Mouse (Mus musculus): ENCODE results near the gene Clpx. TPM values are rescaled to one million over a fixed set of nuclear protein-coding genes. Genes with fewer than 3 reads are reported as not detected.
"Not testable (repeated sequence)": the region's sequence is repeated elsewhere in the genome, so short reads cannot be mapped to it uniquely, and the experiment has no call there.

The Clpx gene
- 10 to 100 TPM; 61.6 to 63.1 TPM for total RNA-seq (2021)
- long read RNA-seq, experiment 1, transcript Clpx-202 (13 exons, 2,809 nt) = minor isoform, 8 of 159 reads
- long read RNA-seq, experiment 1, transcript Clpx-201 (14 exons, 2,885 nt) = major isoform, 142 of 159 reads
- long read RNA-seq, experiment 1, partial matches to known transcripts = 4 of 159 reads
- long read RNA-seq, experiment 1, other reads (novel, unspliced or antisense) = 5 of 159 reads
- long read RNA-seq, experiment 2, transcript Clpx-201 (14 exons, 2,885 nt) = major isoform, 147 of 164 reads
- long read RNA-seq, experiment 2, partial matches to known transcripts = 6 of 164 reads
- long read RNA-seq, experiment 2, other reads (novel, unspliced or antisense) = 7 of 164 reads

GRCm38 (mm10) chr9:65293973-65294715, at the start of gene Clpx:
Gene Clpx, plus strand, starts transcription at chr9:65294260.
- DNase-seq (ENCODE audit: low spot score) = peak; percentile 98

- DNase-seq (ENCODE audit: low spot score) = peak; percentile 29
Measured at GRCm38 (mm10) chr9:65247502-65248376, 46.3 kb upstream of the Clpx start.

DNA sequence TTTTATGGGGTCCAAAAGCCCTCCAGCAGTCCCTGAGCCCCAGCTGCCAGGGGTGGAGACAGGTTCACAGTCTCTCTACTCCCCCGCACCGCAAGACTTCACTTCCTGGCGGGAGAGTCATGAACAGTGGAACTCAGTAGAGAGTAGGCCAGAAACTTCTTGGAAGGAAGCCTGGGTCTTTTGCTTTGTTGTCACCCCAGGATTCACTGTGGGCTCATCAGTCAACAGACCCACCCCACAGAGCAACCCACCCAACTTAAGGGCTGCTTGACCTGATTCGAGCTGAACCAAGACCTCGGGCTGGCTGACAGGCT, 45.7 kb upstream of the Clpx start:
- peak; percentile 57 for DNase-seq (ENCODE audit: low spot score)

DNA sequence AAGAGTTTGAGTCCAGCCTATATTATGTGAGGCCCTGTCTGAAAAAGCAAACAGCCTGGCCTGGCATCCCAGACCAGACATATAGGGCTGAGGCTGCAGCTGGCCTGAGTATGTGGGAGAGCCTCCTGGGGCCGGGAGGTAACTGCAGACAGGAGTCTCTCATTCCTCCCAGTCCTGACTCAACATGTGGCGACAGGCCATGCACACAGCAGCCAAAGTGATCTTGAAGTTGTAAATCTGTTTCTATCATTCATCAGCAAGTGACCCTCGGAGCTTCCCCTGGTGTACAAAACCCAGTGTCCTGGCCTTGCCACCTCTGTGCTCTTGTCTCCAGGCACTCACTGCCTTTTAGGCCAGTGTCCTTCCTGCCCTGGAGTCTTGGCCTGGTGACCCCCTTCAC, 42.0 kb upstream of the Clpx start:
- DNase-seq (ENCODE audit: low spot score) = peak; percentile 35

- DNase-seq (ENCODE audit: low spot score) = peak; percentile 47
Measured at GRCm38 (mm10) chr9:65255906-65256600, 38.0 kb upstream of the Clpx start.

- no peak for DNase-seq (ENCODE audit: low spot score)
Measured at GRCm38 (mm10) chr9:65257218-65257910, 36.7 kb upstream of the Clpx start.

DNA sequence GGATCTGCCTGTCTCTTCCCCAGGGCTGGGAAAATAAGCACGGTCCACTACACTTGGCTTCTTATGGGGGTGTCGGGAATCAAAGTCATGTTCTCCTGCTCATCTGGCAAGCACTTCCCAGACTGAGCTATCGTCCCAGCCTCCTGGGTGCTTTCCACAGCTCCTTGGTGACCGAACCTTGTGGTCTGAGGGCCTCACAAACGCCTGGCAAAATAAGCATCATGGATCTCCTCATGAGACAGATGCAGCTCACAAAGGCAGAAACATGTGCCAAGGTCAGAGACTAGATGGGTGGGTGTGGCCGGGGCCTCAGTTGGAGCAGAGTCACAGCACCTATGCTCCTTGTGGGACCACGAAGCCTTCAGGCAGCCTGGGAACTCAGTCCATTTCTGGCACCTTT, 34.7 kb upstream of the Clpx start:
- peak; percentile 14 for DNase-seq (ENCODE audit: low spot score)

DNA sequence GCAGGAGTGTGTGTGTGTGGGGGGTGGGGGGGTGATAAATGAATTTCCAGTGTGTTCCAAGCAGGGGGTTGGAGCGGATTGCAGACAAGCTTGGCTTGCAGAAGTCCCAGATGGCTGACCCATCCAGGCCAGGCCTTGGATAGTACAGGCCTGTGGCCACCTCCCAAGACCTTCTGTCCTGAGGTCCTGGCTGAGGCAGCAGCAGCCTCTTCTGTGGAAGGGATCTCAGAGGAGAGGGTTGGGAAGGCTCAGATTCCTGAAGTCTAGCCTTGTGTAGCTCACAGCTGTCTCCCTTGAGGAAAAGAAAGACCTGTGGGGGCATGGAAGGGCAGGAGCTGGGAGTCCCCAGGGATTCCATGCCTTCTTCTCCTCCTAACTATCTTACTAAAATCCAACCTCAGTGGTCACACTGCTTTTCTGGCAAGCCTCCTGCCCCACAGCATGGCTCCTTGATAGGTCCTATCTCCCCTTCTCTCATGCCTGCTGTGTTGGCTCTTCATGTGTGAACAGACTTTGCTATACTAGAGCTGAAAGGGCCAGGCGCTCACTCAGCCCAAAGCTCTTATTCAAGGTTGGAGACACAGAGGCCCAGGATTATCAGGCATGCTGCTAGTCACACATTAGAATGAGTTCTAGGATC, 32.3 kb upstream of the Clpx start:
- DNase-seq (ENCODE audit: low spot score) = peak; percentile 67

GRCm38 (mm10) chr9:65262641-65263120, 31.4 kb upstream of the Clpx start:
- DNase-seq (ENCODE audit: low spot score) = no peak

DNA sequence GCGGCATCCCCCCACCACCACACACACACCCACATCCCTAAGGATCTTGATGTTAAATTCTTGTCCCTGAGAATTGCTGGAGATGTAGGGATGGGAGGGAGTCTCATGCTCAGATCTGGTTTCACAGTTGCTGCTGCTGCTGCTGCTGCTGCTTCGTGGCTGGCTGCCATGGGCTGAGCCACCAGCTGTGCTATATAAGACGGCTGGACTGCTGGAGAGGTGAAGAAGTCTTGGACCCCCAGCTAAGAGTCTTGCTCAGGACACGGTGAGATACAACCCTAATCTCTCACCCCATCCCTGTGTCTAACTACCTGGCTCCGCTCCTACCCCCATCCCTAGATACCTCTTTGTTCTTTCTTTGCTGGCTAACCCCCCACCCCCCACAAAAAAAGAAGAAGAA, 29.1 kb upstream of the Clpx start, which contains the start of gene Cilp:
Cilp (plus strand) TSS at position 222 of the 400 bp plus-strand sequence.
- peak; percentile 27 for DNase-seq (ENCODE audit: low spot score)

DNA sequence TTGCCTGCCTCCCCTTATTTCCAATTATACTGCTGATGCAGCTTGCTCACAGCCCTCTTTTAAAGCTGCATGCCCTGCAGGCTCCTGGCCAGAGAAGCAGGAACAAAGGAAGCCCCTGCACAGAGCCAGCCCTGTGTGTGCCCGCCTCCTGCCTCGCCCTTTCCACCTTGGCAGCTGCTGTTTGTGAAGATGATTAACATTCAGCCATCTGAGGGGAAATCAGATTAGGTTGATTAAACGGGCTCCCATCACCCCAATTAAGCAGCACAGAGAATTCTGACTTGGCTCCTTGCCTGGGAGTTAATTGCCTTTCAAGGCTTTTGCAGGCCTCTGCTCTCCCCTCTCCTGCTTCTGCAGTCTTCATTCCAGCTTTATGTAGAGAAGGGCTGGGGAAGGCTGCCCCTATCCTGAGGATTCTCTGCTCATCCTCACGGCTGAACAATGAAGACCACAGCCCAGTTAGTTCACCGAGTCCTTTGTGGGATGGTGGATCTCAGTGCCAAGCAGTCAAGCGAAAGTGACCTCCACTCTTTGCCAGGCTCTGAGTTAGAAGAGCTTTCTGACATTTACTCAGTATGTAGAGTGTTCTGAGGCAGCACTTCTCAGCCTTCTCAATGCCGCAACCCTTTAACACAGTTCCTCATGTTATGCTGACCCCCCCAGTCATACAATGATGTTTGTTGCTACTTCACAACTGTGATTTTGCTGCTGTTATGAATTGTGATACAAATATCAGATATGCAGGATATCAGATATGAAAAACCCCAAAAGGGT, 26.1 kb upstream of the Clpx start:
- DNase-seq (ENCODE audit: low spot score) = no peak

- DNase-seq (ENCODE audit: low spot score) = no peak
Measured at GRCm38 (mm10) chr9:65273048-65273809, 20.8 kb upstream of the Clpx start.

DNA sequence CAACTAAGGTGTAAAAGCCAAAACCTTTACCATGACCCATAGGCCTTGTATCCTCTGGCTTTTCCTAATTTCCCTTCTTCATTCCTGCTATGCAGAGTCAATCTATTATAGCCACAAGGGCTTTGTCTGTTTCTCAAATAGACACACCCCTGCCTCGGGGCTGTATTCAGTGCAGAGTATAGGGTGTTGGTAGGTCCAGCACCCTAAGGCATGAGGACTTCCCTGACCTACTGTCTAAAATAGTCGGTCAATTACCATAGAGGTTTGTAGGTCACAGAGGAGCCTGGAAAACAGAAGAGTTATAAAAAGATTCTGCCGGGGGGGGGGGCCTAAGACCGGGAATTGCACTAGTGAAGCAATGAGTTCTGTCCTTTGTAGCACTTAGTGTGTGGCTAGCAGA, 20.2 kb upstream of the Clpx start:
- no peak for DNase-seq (ENCODE audit: low spot score)

DNA sequence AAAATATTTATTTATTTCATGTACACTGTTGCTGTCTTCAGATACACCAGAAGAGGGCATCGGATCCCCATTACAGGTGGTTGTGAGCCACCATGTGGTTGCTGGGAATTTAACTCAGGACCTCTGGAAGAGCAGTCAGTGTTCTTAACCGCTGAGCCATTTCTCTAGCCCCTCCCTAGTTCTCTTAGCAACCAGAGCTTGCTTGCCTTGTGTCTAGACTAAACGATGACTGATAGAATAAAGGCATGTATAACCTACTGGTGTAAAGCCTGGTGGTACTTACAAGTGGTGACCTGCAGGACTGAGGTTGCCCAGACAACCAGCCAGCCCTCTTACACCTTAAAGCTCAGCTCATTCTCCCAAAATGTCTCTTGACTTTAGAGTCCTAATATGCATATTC, 19.2 kb upstream of the Clpx start:
- not testable (repeated sequence) for DNase-seq (ENCODE audit: low spot score)

DNA sequence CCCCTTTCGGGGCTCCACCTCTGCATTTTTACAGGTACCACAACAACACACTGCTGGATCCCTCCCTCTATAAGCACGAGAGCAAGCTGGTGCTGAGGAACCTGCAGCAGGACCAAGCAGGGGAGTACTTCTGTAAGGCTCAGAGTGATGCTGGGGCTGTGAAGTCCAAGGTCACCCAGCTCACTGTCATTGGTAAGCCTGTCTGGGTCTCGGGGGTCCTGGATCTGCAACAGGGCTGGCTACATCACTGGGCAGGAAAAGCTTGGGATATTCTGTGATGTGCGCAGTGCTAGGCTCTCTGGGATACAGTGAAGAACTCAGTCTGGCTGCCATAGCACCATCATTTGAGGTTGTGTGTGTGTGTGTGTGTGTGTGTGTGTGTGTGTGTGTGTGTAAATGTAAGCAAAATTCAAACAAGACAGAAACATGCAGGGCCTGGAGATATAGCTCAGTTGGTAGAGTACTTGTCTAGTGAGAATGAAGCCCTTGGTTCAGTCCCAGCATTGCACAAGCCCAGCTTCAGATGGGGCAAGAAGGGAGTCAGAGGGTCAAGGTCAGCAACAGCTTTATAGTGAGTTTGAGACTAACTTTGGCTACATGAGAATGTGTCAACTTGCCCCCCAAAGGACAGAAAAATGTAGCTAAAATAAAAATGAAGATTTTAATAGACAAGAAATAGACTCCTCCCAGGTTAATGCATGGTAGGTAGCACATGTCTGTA, 18.1 kb upstream of the Clpx start:
- no peak for DNase-seq (ENCODE audit: low spot score)

DNA sequence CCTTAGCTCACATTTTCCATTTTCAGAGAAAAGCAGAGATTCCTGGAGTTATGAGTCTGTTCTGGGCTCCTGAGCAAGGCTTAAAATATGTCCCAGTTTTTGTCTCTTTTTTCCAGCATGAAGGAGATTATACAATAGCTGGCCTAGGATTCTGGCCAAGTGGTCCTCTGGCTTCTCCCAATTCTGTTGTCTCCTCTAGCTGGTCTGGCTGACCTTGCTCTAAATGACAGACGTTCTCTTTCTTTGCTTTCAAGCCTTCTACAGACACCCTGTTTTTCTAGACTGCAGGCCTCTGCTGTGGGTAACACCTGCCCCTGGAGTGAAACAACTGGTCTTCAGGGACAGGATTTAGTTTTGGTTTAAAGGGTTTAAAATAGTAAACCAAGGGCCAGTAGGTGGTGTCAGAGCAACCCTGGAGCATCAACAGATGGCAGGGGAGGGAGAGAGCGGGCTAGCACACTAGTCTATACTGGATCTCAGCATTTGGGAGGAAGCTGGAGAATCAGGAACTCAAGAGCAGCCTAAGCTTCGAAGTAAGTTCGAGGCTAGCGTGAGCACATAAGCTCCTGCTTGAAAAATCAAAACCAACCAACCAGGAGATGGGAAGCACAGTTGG, 12.4 kb upstream of the Clpx start:
- peak; percentile 63 for DNase-seq (ENCODE audit: low spot score)

- peak; percentile 58 for DNase-seq (ENCODE audit: low spot score)
Measured at GRCm38 (mm10) chr9:65283301-65283700, 10.8 kb upstream of the Clpx start.
